Mouse (Mus musculus) lung, embryonic 14.5 days (tissue): ENCODE data around the gene Atp11a. TPM values are rescaled to one million over a fixed set of nuclear protein-coding genes. Genes with fewer than 3 reads are reported as not detected.

Source experiments
- ATAC-seq: fragments of 200-750 bp; cut with Nextera tagmentation; 2 replicates; pipeline ENCODE4 v1.8.0; 2017; ENCODE audit warnings: mild to moderate bottlenecking, moderate TSS enrichment, moderate library complexity; ENCODE audit not compliant: insufficient read depth
- DNase-seq: peaks from one replicate; pipeline ENCODE4 v3.0.0-alpha.2; 2015
- H3K27ac ChIP-seq: fragments of 300-500 bp; sonication (generic); 2 replicates; pipeline ENCODE4 v1.5.1; 2014; ENCODE audit warnings: low read depth, mild to moderate bottlenecking, moderate library complexity
- H3K27me3 ChIP-seq: fragments of 300-500 bp; sonication (generic); 2 replicates; pipeline ENCODE4 v1.6.1; 2014; ENCODE audit warnings: low read length, control low read depth; ENCODE audit not compliant: insufficient read depth
- H3K36me3 ChIP-seq: fragments of 300-500 bp; sonication (generic); 2 replicates; pipeline ENCODE4 v1.6.1; 2014; ENCODE audit warnings: control low read depth; ENCODE audit not compliant: insufficient read depth
- H3K4me1 ChIP-seq: fragments of 300-500 bp; sonication (generic); 2 replicates; pipeline ENCODE4 v1.6.1; 2014; ENCODE audit warnings: antibody characterized with exemption, control low read depth; ENCODE audit not compliant: insufficient read depth
- H3K4me2 ChIP-seq: fragments of 300-500 bp; sonication (generic); 2 replicates; pipeline ENCODE4 v1.6.1; 2014; ENCODE audit warnings: mild to moderate bottlenecking
- H3K4me3 ChIP-seq: fragments of 300-500 bp; sonication (generic); 2 replicates; pipeline ENCODE4 v1.5.1; 2014; ENCODE audit warnings: low read depth, low read length
- H3K9ac ChIP-seq: fragments of 300-500 bp; sonication (generic); 2 replicates; pipeline ENCODE4 v1.6.1; 2014
- H3K9me3 ChIP-seq: fragments of 300-500 bp; sonication (generic); 2 replicates; pipeline ENCODE4 v1.6.1; 2016; ENCODE audit warnings: low read depth, low read length, control low read depth
- CTCF ChIP-seq: IDR thresholded peaks from 2 replicates; pipeline ENCODE4 v1.5.1; 2016; ENCODE audit warnings: antibody characterized with exemption, low read depth
- WGBS: fragments of 180-500 bp; shearing (Covaris S2); extraction: QIAGEN DNeasy Blood & Tissue Kit; methylation state at CpG from one replicate; pipeline ENCODE4 v1.1.7; 2014; 5-methylcytosine and 5-hydroxymethylcytosine counted together
- polyA plus RNA-seq: library from polyadenylated mRNA; unstranded; fragments of >200 nt; fragmentation: Nextera tagmentation; extraction: Ambion mirVana; gene quantifications from 2 replicates; pipeline ENCODE4 v1.2.1, GENCODE M21; 2014

Gene Atp11a
- polyA plus RNA-seq, 1 experiment from 2014 or later: 26.7 TPM

GRCm38 (mm10) chr8:12779541-12779940, 22.7 kb downstream of the Atp11a start:
- WGBS: 66% methylated on average over 4 of the region's 4 CpGs
- TF ChIP-seq CTCF: no peak

GRCm38 (mm10) chr8:12785508-12785907, 28.7 kb downstream of the Atp11a start:
- no peak for DNase-seq
- 57% methylated on average over 8 of the region's 8 CpGs for WGBS
- Histone ChIP-seq H3K27ac (no peak overlapping the region), H3K9me3 (no peaks in the 10 kb centered on the region), H3K9ac (no peak overlapping the region), H3K4me1 (0 out of 2 replicates have a peak, but pooled peaks cover 5% of the 10 kb centered on the region), H3K36me3 (no peaks in the 10 kb centered on the region), H3K4me2 (no peak overlapping the region), H3K4me3 (no peak overlapping the region), H3K27me3 (no peaks in the 10 kb centered on the region)
- no peak for ATAC-seq
- TF ChIP-seq CTCF: no peak

More at GRCm38 (mm10) chr8:12779541-12779940, 22.7 kb downstream of the Atp11a start:
- no peaks in the 10 kb centered on the region for H3K4me1 ChIP-seq
- no peak for DNase-seq
- 0 out of 2 replicates have a peak, but pooled peaks have one; percentile 33 for ATAC-seq
- no peaks in the 10 kb centered on the region for H3K9me3 ChIP-seq
- no peak overlapping the region for H3K4me3 ChIP-seq
- H3K27ac ChIP-seq: no peak overlapping the region
- H3K4me2 ChIP-seq: no peak overlapping the region
- no peaks in the 10 kb centered on the region for H3K27me3 ChIP-seq
- H3K36me3 ChIP-seq: no peaks in the 10 kb centered on the region
- no peak overlapping the region for H3K9ac ChIP-seq

- H3K27ac ChIP-seq: no peak overlapping the region
- H3K4me3 ChIP-seq: no peak overlapping the region
- TF ChIP-seq CTCF: no peak
- H3K4me2 ChIP-seq: no peak overlapping the region
- WGBS: 69% methylated on average over 14 of the region's 14 CpGs
- H3K36me3 ChIP-seq: no peaks in the 10 kb centered on the region
- no peak overlapping the region for H3K9ac ChIP-seq
- DNase-seq (peak; percentile 55), ATAC-seq (peak; percentile 47)
- H3K4me1 ChIP-seq: 0 out of 2 replicates have a peak, but pooled peaks cover 5% of the 10 kb centered on the region
- no peaks in the 10 kb centered on the region for H3K27me3 ChIP-seq
- no peaks in the 10 kb centered on the region for H3K9me3 ChIP-seq
These were observed 29.6 kb downstream of the Atp11a start for GRCm38 (mm10) chr8:12786261-12786957.

GRCm38 (mm10) chr8:12786958-12787301, 30.1 kb downstream of the Atp11a start:
- Histone ChIP-seq H3K4me1 (0 out of 2 replicates have a peak, but pooled peaks cover 5% of the 10 kb centered on the region), H3K27me3 (no peaks in the 10 kb centered on the region), H3K9me3 (no peaks in the 10 kb centered on the region), H3K27ac (no peak overlapping the region), H3K4me3 (no peak overlapping the region), H3K4me2 (no peak overlapping the region), H3K9ac (no peak overlapping the region), H3K36me3 (no peaks in the 10 kb centered on the region)
- 80% methylated on average over 12 of the region's 12 CpGs for WGBS
- DNase-seq: no peak
- no peak for TF ChIP-seq CTCF
- no peak for ATAC-seq

GRCm38 (mm10) chr8:12787427-12787826, 30.6 kb downstream of the Atp11a start:
- no peaks in the 10 kb centered on the region for H3K36me3 ChIP-seq
- ATAC-seq (no peak; the same call in 1 of the 2 replicates), DNase-seq (no peak)
- H3K9ac ChIP-seq: no peak overlapping the region
- no peak overlapping the region for H3K27ac ChIP-seq
- WGBS: 64% methylated on average over 8 of the region's 8 CpGs
- no peak overlapping the region for H3K4me3 ChIP-seq
- H3K4me2 ChIP-seq: no peak overlapping the region
- no peak for TF ChIP-seq CTCF
- H3K27me3 ChIP-seq: no peaks in the 10 kb centered on the region
- H3K4me1 ChIP-seq: 0 out of 2 replicates have a peak, but pooled peaks cover 5% of the 10 kb centered on the region
- no peaks in the 10 kb centered on the region for H3K9me3 ChIP-seq

GRCm38 (mm10) chr8:12788695-12789094, 31.9 kb downstream of the Atp11a start:
- Histone ChIP-seq H3K4me1 (0 out of 2 replicates have a peak, but pooled peaks cover 5% of the 10 kb centered on the region), H3K9ac (no peak overlapping the region), H3K9me3 (no peaks in the 10 kb centered on the region), H3K4me2 (no peak overlapping the region), H3K27me3 (no peaks in the 10 kb centered on the region), H3K4me3 (no peak overlapping the region), H3K36me3 (no peaks in the 10 kb centered on the region), H3K27ac (no peak overlapping the region)
- 67% methylated on average over 9 of the region's 9 CpGs for WGBS
- ATAC-seq (no peak), DNase-seq (peak; percentile 50)
- TF ChIP-seq CTCF: no peak

DNA sequence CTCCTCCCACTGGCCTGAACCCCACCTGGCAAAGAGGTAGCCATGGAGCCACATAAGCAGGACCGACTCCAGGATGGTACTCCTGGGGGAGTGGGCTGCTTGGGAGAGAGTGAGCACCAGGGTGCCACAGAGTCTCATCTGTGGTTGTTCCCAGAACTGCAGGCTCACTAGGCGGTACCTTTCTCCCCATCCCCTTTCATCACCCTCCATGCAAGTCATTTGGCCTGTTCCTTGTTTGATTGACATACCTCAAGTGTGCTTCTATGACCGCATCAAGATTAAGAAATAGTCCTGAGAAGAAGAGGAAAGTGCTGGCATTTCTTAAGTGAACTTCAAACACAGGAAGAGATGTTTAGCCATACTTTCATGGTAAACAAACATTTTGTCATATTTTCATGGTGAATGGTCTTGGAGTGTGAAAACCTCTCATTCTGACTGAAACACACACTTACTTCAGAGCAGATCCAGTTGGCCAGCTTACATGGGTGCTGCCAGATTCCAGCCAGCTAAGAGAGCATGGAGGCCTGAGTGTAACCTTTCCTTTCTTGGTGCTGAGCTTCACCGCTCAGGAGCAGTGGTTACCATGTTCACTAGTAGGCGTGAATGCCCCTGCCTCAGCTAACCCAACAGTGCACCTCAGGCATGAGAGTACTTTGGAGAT, 38.3 kb downstream of the Atp11a start:
- 0 out of 2 replicates have a peak, but pooled peaks have one; percentile 15 for TF ChIP-seq CTCF
- H3K4me3 ChIP-seq: no peak overlapping the region
- no peaks in the 10 kb centered on the region for H3K9me3 ChIP-seq
- 75% methylated on average over 5 of the region's 5 CpGs for WGBS
- no peaks in the 10 kb centered on the region for H3K36me3 ChIP-seq
- 0 out of 2 replicates have a peak overlapping the region, but pooled peaks have one; percentile 10 for H3K27ac ChIP-seq
- no peaks in the 10 kb centered on the region for H3K27me3 ChIP-seq
- 0 out of 2 replicates have a peak, but pooled peaks have one; percentile 23 for ATAC-seq
- no peak overlapping the region for H3K4me2 ChIP-seq
- H3K9ac ChIP-seq: no peak overlapping the region
- DNase-seq: no peak
- no peaks in the 10 kb centered on the region for H3K4me1 ChIP-seq
